Mouse (Mus musculus): Measurements from ENCODE around the gene Palm.

GRCm38 (mm10) chr10:79756660-79757059 is 36.7 kb upstream of the Palm start:
- TF ChIP-seq POLR2A (IDR thresholded peaks at IDR 0.05; ENCODE audit: low read depth, low read length) (no peak), CTCF (IDR thresholded peaks at IDR 0.05; ENCODE audit: extremely low read depth, insufficient read depth, insufficient read length, insufficient replicate concordance) (no peak)
